Mouse (Mus musculus): ENCODE measurements around the gene Ubap1l. TPM values are rescaled to one million over a fixed set of nuclear protein-coding genes. Genes with fewer than 3 reads are reported as not detected.

The Ubap1l gene
- total RNA-seq (2014; fragmentation: Nextera tagmentation) (1.7 TPM in 1 of 2 replicates, not detected in the other), total RNA-seq (2017) (0.55 TPM in 1 of 2 replicates, not detected in the other), polyA plus RNA-seq (2012) (0.06 and 0.10 TPM in 2 replicates)

- ATAC-seq (ENCODE audit: extremely low read depth, insufficient number of reproducible peaks, low FRiP score, poor library complexity, severe bottlenecking): no peak
- H3K4me3 ChIP-seq (ENCODE audit: low read depth, low read length): no peak within 1 kb of the TSS
- no peak for TF ChIP-seq GATA2 (IDR thresholded peaks at IDR 0.05; ENCODE audit: borderline replicate concordance, low read depth, low read length)
- TF ChIP-seq TAL1 (conservative IDR thresholded peaks at IDR 0.05; ENCODE audit: low read depth, low read length): no peak
- no peak for TF ChIP-seq CTCF (IDR thresholded peaks at IDR 0.05; ENCODE audit: low read depth, low read length)
- TF ChIP-seq GATA1 (IDR thresholded peaks at IDR 0.05; ENCODE audit: borderline replicate concordance, low read length): no peak
- TF ChIP-seq POLR2AphosphoS5 (IDR thresholded peaks at IDR 0.05; ENCODE audit: insufficient replicate concordance, low read depth, low read length): no peak
- H3K27me3 ChIP-seq (ENCODE audit: insufficient read depth, low read length): no peaks in the 10 kb centered on the region
- H3K36me3 ChIP-seq (replicated peaks): peaks cover 90% of the 10 kb centered on the region
- H3K4me1 ChIP-seq (ENCODE audit: insufficient read depth, low read depth, low read length): no peaks in the 10 kb centered on the region; the same call in 1 of the 2 replicates
- no peak for DNase-seq (ENCODE audit: low spot score)
- no peaks in the 10 kb centered on the region for H3K9me3 ChIP-seq (replicated peaks)
Observed at GRCm38 (mm10) chr9:65360641-65361448, at the start of gene Ubap1l. TSS of gene Ubap1l (plus strand) at chr9:65361041.

- Histone ChIP-seq H3K36me3 (replicated peaks) (peaks cover 72% of the 10 kb centered on the region), H3K9me3 (replicated peaks) (no peaks in the 10 kb centered on the region), H3K27me3 (ENCODE audit: insufficient read depth, low read length) (no peaks in the 10 kb centered on the region), H3K4me3 (ENCODE audit: low read depth, low read length) (no peak overlapping the region), H3K4me1 (ENCODE audit: insufficient read depth, low read depth, low read length) (no peaks in the 10 kb centered on the region)
- TF ChIP-seq POLR2AphosphoS5 (IDR thresholded peaks at IDR 0.05; ENCODE audit: insufficient replicate concordance, low read depth, low read length) (no peak), TAL1 (conservative IDR thresholded peaks at IDR 0.05; ENCODE audit: low read depth, low read length) (no peak), GATA1 (IDR thresholded peaks at IDR 0.05; ENCODE audit: borderline replicate concordance, low read length) (no peak), CTCF (IDR thresholded peaks at IDR 0.05; ENCODE audit: low read depth, low read length) (no peak), GATA2 (IDR thresholded peaks at IDR 0.05; ENCODE audit: borderline replicate concordance, low read depth, low read length) (no peak)
- DNase-seq (ENCODE audit: low spot score) (no peak), ATAC-seq (ENCODE audit: extremely low read depth, insufficient number of reproducible peaks, low FRiP score, poor library complexity, severe bottlenecking) (no peak)
Observed at GRCm38 (mm10) chr9:65312669-65313357, 48.0 kb upstream of the Ubap1l start.

- Histone ChIP-seq H3K9me3 (replicated peaks) (no peaks in the 10 kb centered on the region), H3K27me3 (ENCODE audit: insufficient read depth, low read length) (no peaks in the 10 kb centered on the region), H3K4me1 (ENCODE audit: insufficient read depth, low read depth, low read length) (no peaks in the 10 kb centered on the region), H3K4me3 (ENCODE audit: low read depth, low read length) (no peak overlapping the region), H3K36me3 (replicated peaks) (peaks cover 71% of the 10 kb centered on the region)
- TF ChIP-seq POLR2AphosphoS5 (IDR thresholded peaks at IDR 0.05; ENCODE audit: insufficient replicate concordance, low read depth, low read length): no peak
- TF ChIP-seq GATA1 (IDR thresholded peaks at IDR 0.05; ENCODE audit: borderline replicate concordance, low read length): no peak
- no peak for TF ChIP-seq GATA2 (IDR thresholded peaks at IDR 0.05; ENCODE audit: borderline replicate concordance, low read depth, low read length)
- DNase-seq (ENCODE audit: low spot score) (no peak), ATAC-seq (ENCODE audit: extremely low read depth, insufficient number of reproducible peaks, low FRiP score, poor library complexity, severe bottlenecking) (no peak)
Observed at GRCm38 (mm10) chr9:65313846-65314245, 47.0 kb upstream of the Ubap1l start.

GRCm38 (mm10) chr9:65322255-65322900 lies 38.5 kb upstream of the Ubap1l start:
- TF ChIP-seq GATA2 (IDR thresholded peaks at IDR 0.05; ENCODE audit: borderline replicate concordance, low read depth, low read length) (no peak), CTCF (IDR thresholded peaks at IDR 0.05; ENCODE audit: low read depth, low read length) (no peak), TAL1 (conservative IDR thresholded peaks at IDR 0.05; ENCODE audit: low read depth, low read length) (no peak), POLR2AphosphoS5 (IDR thresholded peaks at IDR 0.05; ENCODE audit: insufficient replicate concordance, low read depth, low read length) (no peak), GATA1 (IDR thresholded peaks at IDR 0.05; ENCODE audit: borderline replicate concordance, low read length) (no peak)
- ATAC-seq (ENCODE audit: extremely low read depth, insufficient number of reproducible peaks, low FRiP score, poor library complexity, severe bottlenecking): no peak
- no peak for DNase-seq (ENCODE audit: low spot score)
- Histone ChIP-seq H3K4me3 (ENCODE audit: low read depth, low read length) (no peak overlapping the region), H3K36me3 (replicated peaks) (peaks cover 79% of the 10 kb centered on the region), H3K4me1 (ENCODE audit: insufficient read depth, low read depth, low read length) (no peaks in the 10 kb centered on the region), H3K27me3 (ENCODE audit: insufficient read depth, low read length) (no peaks in the 10 kb centered on the region), H3K9me3 (replicated peaks) (no peaks in the 10 kb centered on the region)

GRCm38 (mm10) chr9:65325971-65326370 lies 34.9 kb upstream of the Ubap1l start:
- Histone ChIP-seq H3K9me3 (replicated peaks) (no peaks in the 10 kb centered on the region), H3K4me1 (ENCODE audit: insufficient read depth, low read depth, low read length) (no peaks in the 10 kb centered on the region), H3K4me3 (ENCODE audit: low read depth, low read length) (no peak overlapping the region), H3K27me3 (ENCODE audit: insufficient read depth, low read length) (no peaks in the 10 kb centered on the region), H3K36me3 (replicated peaks) (peaks cover 76% of the 10 kb centered on the region)
- TF ChIP-seq CTCF (IDR thresholded peaks at IDR 0.05; ENCODE audit: low read depth, low read length) (no peak), GATA2 (IDR thresholded peaks at IDR 0.05; ENCODE audit: borderline replicate concordance, low read depth, low read length) (no peak), TAL1 (conservative IDR thresholded peaks at IDR 0.05; ENCODE audit: low read depth, low read length) (no peak), POLR2AphosphoS5 (IDR thresholded peaks at IDR 0.05; ENCODE audit: insufficient replicate concordance, low read depth, low read length) (no peak), GATA1 (IDR thresholded peaks at IDR 0.05; ENCODE audit: borderline replicate concordance, low read length) (no peak)
- DNase-seq (ENCODE audit: low spot score) (no peak), ATAC-seq (ENCODE audit: extremely low read depth, insufficient number of reproducible peaks, low FRiP score, poor library complexity, severe bottlenecking) (no peak)

GRCm38 (mm10) chr9:65327371-65327770 lies 33.5 kb upstream of the Ubap1l start:
- H3K27me3 ChIP-seq (ENCODE audit: insufficient read depth, low read length): no peaks in the 10 kb centered on the region
- ATAC-seq (ENCODE audit: extremely low read depth, insufficient number of reproducible peaks, low FRiP score, poor library complexity, severe bottlenecking): no peak
- H3K4me3 ChIP-seq (ENCODE audit: low read depth, low read length): no peak overlapping the region
- peaks cover 76% of the 10 kb centered on the region for H3K36me3 ChIP-seq (replicated peaks)
- no peaks in the 10 kb centered on the region for H3K4me1 ChIP-seq (ENCODE audit: insufficient read depth, low read depth, low read length)
- DNase-seq (ENCODE audit: low spot score): no peak
- TF ChIP-seq GATA1 (IDR thresholded peaks at IDR 0.05; ENCODE audit: borderline replicate concordance, low read length) (no peak), POLR2AphosphoS5 (IDR thresholded peaks at IDR 0.05; ENCODE audit: insufficient replicate concordance, low read depth, low read length) (no peak), CTCF (IDR thresholded peaks at IDR 0.05; ENCODE audit: low read depth, low read length) (no peak), TAL1 (conservative IDR thresholded peaks at IDR 0.05; ENCODE audit: low read depth, low read length) (no peak), GATA2 (IDR thresholded peaks at IDR 0.05; ENCODE audit: borderline replicate concordance, low read depth, low read length) (no peak)
- H3K9me3 ChIP-seq (replicated peaks): no peaks in the 10 kb centered on the region
